Mouse (Mus musculus) heart, postnatal 0 days (tissue): ENCODE measurements at regions not wholly inside any gene's neighbourhood (a gene's known extent, or its start where the extent isn't known, plus 50 kb on each side); places are given as distances from the start of the nearest gene placed in this dataset.

Source experiments
- CTCF ChIP-seq: IDR thresholded peaks from 2 replicates; pipeline ENCODE4 v1.5.1; 2016; ENCODE audit warnings: antibody characterized with exemption, control low read depth, low read depth
- EP300 ChIP-seq: IDR thresholded peaks from 2 replicates; pipeline ENCODE4 v1.6.1; 2016; ENCODE audit warnings: antibody characterized with exemption, low read depth

- no peak for TF ChIP-seq CTCF
- no peak for TF ChIP-seq EP300
These were observed 260.8 kb downstream of the 1190002N15Rik start for GRCm38 (mm10) chr9:94277096-94277495.
